Mouse (Mus musculus) testis, postnatal 10 days (tissue): ENCODE results near the gene Slc24a2.

Source experiments
- DNase-seq: peaks from one replicate; pipeline ENCODE4 v3.0.0; 2021; ENCODE audit warnings: low spot score

Gene Slc24a2

DNA sequence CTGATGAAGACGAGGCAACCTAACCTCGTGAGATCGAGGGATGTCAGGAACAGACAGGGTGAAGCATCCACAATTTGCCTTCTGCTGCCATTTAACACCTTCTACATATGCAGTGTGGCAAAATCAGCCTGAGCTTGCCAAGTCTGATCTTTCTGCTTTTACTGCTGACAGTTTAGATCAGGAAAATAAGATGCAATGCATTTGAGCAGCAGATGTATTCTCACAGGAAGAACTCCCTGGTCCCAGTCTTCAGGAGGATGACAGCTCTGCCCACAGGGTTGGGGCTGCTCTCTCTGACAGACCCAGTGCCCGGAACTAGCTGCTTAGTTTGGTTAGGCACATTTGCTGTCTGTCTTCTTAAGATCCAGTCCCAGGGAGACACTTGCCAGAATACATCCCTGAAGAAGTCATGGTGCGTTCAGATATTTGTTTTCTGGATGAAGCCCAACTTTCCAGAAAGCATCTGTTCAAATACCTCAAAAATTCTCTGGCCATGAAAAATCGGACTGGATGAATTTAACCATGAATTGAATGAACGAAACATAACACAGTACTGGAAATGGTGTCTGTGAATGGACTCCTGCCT lies 188.8 kb downstream of the Slc24a2 start:
- DNase-seq = no peak

DNA sequence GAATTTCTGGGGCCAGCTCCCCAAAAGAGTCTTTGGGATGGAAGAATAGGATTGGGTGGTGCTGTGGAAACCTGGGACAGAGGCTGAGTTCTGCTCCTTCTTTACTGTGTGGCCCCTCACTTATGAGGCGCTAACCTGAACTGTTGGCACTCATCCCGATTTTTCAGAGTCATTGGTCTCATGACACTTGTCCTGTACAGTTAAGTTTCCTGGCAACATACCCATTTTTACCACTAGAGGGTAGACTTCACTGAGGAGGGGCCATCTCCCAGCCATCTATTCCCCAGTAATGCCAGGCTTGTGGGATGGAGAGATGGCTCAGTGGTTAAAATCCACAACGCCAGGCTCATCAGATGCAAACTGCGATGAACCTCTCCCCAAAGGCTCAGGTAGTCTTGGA lies 192.7 kb downstream of the Slc24a2 start:
- no peak for DNase-seq

DNA sequence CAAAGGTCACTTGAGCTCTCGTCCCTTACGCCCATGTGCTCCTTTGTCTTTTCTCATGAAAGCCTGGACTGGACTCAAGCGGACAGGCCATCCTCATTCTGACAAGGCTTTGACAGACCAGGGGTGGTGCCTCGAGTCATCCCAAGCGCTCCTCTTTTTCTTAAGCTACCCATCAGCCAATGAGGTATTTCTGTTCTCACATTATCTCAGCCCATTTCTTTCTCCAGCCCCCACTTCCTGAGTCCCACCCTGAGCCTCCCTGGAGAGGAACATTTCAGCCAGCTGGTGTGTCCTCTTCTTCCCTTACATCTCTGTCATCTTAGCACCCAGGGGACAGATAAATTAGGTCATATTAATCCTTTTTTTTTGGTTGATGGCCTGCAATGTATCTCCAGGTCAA lies 193.8 kb downstream of the Slc24a2 start:
- DNase-seq = no peak

DNA sequence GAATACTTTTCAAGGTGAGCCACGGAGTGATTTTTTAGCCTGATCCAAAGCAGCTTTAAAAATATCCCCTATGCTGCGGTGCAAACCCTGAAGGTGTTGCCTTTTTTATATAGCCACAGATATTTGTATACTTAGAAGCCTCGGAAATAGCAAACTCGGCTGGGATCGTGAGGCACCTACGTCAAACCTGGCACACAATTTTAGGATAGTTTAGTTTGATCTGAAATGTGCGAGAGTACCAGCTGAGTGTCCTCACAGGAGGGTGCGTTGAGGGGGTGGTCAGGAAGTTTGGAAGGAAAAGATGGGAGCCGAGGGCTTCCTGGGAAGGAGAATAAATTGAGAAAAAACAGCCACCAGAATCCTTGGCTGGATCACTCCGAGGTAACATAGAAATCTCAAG lies 194.6 kb downstream of the Slc24a2 start:
- no peak for DNase-seq

DNA sequence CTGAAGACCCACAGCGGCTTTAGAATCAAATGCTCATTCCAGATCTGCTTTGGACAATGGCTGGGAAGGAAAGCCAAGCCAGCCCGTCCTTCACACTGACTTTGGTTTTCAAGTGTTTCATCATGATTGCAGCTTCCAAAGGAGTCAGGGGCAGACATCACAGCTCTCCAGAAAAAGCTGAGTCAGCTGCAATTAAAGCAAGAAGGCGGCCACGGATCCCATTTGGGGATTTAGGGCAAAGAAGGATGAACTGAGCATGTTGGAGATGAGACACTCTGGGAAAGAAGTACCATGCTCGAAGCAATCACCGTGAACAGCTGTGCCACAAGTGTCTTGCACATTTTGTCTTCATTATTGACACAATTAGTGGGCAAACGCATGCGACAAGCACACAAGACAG lies 197.6 kb downstream of the Slc24a2 start:
- DNase-seq = no peak

DNA sequence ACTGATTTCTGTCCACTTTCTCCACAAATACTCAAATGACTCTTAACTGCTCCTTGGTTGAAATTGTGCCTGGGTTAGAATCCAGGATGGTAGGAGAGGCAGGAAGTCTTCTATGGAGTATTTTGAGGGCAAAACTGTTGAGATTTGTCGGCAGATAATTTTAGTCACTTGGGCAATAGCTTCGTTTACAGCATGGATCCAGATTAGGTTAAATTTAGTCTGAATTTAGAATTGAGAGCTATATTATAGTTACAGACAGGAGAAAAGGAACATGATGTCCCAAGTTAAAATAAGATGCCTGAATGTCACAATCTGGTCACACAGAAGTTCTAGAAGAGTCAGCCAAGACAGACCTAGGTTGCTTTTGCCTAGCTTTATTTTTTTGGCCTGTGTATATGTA lies 199.2 kb downstream of the Slc24a2 start:
- no peak for DNase-seq

DNA sequence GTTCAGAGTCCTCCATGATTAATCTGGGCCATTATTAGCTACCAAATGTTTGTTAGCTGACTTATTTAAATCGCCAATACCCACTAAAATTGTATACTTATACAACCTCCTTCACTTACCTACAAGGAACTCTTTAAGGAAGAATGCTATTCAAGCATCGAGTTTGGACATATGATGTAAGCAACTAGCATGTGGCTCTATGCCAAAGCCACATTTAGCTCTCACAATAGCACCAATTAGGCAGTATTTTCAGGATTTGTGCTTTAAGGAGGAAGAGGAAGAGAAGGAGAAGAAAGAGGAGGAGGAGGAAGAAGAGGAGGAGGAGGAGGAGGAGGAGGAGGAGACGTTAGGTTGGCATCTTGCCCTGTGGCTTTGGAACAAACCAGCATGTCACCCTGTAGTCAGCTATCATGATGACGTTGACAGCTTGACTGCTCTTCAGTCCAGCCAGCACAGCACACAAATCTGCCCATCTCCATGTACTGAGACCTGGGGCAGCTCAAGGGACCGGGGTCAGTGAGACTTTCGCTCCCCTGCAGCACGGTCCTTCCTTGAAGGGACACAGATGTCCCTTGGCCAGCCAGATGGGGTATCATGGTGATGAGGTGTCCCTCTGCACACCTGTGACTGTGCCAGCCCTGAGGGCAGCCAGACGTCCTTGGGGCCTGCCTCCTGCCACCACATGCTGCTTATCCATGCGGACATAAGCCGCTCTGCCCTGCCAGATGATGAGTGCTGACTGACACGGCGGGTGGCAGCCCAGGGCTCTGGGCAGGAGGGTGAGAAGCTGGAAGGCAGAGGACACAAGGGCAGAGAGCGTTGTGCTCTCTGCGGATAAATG lies 203.7 kb downstream of the Slc24a2 start:
- no peak for DNase-seq

DNA sequence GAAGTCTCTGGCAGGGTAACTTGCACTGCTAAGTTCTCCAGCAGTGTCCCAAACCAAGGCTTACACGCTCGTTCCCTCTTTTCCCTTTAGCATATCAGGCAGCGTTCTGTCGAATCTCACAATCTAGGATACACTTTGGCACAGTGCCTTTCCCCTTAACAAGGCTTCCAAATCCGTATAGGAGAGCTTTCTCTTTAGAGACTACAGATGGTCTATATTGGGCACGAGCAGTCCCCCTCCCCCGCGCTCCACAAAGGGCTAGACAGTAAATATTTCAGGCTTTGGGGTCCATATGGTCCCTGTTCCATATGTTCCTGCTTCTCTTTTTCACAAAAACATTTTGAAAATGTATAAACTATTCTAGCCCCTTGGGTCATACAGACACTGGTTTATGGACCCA lies 205.7 kb downstream of the Slc24a2 start:
- no peak for DNase-seq

DNA sequence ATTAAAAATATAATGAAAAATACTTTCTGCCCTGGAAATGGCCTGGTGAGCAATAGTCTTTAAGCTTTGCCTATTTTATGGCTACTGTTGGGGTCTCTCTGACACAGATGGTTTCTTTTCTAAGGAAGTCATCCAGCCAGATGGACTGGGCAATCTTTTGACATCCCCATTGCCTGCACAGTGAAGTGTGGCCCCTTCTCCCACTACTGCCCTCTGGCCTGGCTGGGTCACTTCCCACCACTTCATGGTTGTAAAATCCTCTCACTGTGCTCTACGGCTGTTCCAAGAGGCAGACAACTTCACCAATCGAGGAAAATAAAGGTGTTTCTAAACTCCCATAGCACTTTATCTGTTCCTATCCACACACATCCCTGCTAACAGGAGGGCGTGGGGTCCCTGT lies 208.7 kb downstream of the Slc24a2 start:
- no peak for DNase-seq

DNA sequence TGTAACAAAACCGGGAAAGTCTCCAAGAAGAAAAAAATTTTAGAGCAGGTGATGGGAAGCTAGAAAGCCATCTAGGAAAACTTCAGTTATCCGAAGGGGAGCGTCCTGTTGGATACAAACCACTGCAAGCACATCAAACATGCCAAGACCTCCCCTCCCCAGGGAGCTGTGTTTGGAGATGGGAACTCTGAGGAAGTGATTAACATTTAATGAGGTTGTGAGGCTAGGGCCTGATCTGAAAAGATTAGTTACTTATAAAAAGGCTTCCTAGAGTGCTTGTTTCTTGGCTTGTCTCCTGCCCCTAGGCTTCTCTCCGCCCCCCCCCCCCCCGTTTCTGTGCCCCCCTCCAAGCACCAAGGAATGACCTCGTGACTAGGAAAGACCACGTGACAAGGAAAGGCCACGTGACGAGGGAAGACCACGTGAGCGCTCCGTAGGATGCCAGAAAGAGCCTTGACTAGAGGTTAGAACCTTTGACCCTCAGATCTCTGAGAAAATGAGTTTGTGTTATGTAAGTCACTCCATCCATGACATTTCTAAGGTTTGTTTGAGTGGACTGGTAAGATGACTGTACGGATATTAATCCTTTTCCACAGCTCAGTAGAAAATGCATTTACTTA lies 210.7 kb downstream of the Slc24a2 start:
- no peak for DNase-seq

DNA sequence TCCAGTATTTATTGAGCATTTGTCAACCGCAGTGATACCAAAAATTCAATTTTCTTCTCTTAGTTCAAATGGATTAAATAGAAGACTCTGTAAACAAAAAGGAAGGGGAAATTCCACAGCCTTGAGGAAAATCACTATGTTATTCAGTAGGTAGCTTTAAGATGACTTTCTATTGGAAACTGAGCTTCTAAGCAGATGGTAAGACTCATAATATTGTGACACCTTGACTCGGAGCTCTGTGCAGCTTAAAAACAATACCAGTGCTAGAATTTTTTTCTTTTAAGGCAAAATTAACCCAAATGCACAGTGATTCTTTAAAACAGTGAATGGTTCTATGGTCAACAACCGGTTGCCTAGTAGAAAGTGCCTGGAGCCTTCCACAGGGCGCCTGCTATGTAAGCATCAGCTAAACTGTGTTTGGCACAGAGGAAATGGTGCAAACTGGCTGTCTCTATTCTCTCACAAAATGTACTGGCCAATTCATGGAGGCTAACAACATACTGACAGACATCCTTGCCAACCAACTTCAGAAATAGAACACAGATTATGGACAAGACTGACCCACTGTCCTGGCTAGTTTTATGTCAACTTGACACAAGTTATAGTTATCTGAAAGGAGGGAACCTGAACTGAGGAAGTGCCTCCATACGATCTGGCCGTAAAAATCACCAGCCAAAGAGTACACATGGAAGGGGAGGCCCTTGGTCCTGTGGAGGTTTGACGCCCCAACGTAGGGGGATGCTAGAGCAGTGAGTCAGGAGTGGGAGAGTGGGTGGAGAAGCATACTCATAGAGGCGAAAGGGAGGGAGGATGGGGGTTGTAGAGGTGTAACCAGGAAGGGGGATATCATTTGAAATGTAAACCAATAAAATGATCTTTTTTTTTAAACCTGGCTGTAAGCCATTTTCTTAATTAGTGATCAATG lies 211.9 kb downstream of the Slc24a2 start:
- DNase-seq = no peak

DNA sequence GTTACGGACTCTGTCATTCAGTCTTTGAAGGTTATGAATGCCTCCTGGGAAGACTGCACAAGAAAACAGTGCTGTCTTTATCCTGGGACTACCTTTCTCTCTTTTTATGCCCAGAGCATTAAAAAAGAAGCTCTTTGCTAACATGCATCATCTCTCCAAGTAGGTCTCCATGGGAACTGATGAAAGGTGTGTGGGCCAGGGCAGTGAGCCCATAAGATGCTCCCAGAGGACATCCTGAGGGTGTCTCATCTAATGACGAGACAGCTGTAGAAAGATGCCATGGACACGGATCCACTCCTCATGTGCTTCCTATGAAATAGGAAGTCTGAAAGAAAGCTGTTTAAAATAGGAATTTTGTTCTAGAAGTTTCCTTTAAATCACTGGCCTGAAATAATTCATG lies 212.8 kb downstream of the Slc24a2 start:
- DNase-seq = no peak

DNA sequence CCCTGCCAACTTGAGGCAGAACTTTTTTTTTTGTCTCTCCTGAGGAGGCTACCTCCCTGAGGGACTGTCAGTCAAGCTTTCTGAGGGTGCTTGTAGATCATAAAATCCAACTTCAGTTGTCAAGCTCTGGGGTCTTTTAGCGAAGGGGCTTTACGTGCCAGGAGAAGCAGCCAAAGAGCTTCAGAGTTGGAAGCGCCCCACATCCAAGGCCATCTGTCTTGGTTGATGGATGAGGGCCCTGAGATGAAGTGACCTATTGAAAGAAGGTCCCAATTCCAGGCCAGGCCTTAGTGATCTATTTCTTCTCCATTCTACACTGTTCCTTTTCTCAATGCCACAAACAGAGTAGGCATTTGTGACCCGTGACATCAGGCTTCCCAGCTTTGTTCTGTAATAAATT lies 214.5 kb downstream of the Slc24a2 start:
- DNase-seq = no peak

DNA sequence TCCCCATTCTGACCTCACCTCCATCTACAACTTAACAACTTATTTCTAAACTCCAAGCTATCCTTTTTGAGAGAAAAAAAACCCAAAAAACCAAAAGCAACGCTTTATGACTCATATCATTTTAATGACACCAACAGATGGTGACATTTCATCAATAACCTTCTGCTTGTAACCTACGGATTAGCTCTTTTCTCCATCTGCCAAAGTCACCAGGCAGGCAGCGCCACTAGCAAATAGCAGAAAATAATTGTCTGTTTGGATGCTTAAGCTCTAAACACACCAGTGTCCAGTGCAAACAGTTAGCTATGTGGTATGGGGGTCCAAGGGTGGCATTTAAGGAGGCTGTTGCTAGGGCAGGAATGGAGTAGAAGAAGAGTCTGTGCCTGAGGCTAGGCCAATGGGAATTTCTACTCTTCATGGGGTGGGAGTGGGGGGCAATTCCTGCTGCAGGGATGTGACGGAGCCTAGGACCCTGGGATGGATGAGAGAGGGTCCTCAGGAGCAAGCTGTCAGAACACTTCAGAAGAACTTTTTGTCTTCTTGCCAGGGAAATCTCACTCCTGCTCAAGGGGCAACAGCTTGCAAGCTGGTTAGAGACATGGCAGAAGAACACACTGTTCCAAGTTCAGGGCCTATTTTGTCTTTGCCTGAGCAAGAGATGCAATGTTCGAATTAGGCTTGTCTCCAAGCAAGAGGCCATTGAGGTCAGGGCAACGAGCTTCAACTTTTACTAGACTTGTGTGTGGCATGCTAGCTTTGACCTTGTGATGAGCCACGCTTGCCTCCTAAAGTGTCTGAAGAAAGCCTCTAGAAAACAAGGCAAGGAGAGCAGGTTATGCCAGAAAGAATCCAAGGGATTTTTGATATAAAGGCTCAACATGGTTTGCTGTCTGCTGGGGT lies 216.3 kb downstream of the Slc24a2 start:
- DNase-seq = no peak

DNA sequence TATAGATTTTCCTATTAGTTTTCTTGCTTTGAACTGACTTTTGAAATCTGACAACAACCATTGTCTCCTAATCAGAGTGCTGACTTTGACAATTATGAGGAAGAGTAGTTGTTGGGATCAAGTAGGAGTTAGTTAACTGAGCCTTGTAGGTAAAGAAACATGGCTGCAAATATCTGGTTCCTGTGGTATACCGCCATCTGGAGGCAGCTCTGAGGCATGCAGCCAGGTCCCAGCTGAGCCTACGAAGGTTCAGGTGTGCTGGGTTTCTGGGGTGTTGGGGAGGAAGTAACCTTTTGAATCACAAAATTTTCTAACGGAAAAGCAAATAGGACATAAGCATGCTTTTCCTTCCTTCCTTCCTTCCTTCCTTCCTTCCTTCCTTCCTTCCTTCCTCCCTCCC lies 237.8 kb downstream of the Slc24a2 start:
- no peak for DNase-seq

DNA sequence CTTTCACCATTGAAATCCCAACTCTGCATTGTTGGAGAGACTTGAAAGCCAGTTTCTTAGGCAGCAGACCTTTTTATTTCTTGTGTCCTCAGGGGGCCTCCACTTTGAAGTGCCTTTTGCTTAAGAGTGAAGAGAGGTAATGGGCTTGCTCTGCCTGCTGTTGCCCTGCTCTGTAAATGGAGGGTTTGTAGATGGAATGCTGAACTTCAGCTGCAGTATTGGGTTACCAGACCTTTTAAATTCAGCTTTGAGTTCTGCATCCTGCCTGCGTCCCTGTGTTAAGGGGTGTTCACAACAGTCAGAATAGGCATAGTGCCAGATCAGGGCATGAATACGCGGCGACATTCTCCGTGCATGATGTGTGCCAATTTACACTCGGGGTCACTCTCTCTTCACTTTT lies 241.0 kb downstream of the Slc24a2 start:
- no peak for DNase-seq

DNA sequence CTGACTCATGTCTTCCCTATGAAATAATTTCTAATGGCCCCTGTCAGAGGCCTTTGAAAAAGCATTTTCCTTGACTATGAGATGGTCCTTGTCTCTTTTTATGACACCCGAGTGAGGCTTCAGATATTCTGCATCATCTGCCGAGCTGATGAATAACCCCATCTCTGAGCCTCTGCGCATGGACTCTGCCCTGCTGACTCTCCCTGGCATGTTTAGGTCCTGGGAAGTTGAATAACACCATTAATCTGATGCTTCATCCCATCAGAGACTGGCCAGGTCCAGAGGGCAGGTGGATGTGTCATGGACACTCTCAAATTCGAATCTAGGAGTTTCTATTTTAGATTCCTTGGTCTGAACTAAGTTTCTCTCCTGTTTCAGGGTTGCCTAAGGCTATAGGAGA lies 242.4 kb downstream of the Slc24a2 start:
- DNase-seq = no peak

DNA sequence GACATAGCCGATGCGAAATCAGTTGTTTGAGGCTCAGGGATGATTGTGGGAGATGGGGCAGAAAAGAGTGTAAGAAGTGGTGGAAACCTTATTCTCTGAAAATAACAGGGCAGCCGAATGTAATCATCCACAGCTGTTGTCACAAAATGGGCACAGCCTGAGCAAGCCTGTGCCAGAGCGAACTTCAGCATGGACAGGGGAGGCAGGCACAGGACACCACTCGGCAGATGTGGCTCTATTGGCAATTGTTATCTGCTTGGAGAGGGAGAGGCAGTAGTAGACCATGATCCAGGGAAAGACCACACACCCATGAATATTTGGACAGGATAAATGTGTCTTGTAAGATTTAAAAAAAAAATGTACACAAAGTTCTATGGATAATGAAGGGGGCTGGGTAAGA lies 253.0 kb downstream of the Slc24a2 start:
- DNase-seq = no peak

DNA sequence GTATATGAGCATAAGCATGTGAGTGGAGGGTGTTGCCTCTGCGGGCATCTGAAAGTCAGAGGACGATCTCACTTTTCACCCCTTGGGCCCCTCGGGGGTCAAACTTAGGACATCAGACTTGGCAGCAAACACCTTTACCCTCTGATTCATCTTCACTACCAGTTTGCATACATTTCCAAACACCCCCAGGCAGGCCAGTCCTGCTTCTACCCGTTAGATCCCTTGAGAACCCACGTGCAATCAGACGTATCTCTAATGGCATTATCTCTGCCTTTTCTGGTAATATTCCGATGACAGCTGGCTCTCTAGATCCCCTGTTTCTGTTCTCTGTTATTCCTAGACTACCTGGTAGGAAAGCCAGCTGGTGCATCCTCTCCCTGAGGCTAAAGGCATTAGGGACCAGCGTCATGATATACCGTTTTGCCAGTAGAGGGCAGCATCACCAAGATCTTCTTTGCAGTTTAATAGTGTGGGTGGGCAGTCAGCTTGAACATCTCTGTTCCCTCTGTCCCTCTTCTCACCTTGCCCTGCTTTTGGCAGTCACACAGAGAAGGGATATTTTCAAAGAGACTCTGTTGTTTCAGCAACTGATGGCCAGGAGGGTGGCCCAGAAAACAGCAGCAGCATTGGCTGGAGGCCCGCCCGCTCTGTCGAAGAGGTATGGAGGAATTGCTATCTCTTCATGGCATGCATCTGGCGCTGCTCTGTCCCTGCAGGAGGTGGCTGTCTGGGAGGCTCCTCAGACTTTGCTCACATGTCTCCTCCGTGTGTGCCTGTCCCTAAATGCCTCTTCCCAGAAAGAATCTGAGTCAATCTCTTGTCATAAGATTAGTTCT lies 272.5 kb downstream of the Slc24a2 start:
- DNase-seq = peak; percentile 79

DNA sequence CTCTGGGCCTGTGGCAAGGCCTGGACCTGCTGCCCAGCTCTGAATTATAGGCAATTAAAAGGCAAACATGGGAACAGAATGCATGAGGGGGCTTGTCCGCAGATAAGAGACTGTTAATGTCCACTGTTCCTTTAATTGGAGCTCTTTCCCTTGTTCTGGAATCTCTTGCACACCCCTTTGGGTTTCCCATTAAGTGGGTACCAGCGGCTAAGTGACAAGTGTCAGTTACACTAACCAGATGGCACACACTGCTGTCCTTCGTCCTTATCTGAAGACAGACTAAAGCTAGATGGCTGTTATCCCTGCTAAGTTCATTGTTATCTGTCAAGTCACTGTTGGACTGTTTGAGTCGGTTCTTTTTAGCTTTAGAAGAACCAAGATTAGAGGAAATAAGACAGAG lies 274.8 kb downstream of the Slc24a2 start:
- no peak for DNase-seq
